Mouse (Mus musculus) large intestine, adult 2 months (tissue): ENCODE measurements at regions not wholly inside any gene's neighbourhood (a gene's known extent, or its start where the extent isn't known, plus 50 kb on each side); places are given as distances from the start of the nearest gene placed in this dataset.

Experiments
- DNase-seq: peaks from one replicate; pipeline ENCODE4 v3.0.0-alpha.2; 2012; ENCODE audit warnings: low read depth, low spot score
- WGBS: fragments of 180-500 bp; shearing (Covaris S2); methylation state at CpG from one replicate; pipeline ENCODE4 v1.1.7; 2018; 5-methylcytosine and 5-hydroxymethylcytosine counted together

DNA sequence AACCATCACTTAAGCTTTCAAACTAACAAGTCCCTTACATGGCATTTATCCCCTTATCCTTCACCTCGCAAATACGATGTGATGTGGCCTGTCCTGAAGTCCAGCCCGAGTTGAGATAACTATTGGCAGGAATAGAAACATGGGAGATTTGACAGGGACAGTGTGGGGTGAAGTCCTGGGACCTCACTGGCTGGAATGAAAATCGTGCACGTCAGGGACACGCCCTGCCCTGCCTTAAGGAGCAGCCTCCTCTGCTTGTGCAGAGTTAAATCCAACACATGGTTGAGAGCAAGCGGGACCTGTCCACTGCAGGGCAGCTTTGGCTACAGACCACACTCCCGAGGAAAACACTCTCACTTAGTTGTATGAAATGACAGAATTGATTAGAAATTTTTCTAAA is 451.1 kb downstream of the Sox2 start:
- WGBS, result 55% methylated on average over 8 of the region's 8 CpGs

DNA sequence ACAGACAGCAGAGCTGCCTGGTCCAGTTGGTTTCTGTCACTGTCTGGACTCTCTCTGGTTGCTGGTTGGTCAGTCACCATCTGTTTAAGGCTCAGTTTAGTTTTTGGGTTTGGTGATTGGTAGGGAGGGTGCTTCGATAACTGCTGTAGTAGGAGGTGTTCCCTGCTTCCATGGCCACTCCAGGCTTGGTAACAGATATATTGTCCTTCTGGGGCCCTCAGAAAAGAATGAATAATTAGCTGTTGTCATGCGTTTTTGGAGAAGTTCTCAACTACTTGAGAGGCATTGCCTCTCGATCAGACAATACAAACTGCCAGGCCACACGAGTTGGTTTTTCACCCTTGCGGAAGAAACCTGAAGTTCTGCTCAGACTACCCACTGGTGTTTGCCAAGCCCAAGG is 451.7 kb downstream of the Sox2 start:
- WGBS, result 86% methylated on average over 5 of the region's 5 CpGs
- DNase-seq, result no peak

More for the DNA sequence above, 451.1 kb downstream of the Sox2 start:
- DNase-seq, result no peak

DNA sequence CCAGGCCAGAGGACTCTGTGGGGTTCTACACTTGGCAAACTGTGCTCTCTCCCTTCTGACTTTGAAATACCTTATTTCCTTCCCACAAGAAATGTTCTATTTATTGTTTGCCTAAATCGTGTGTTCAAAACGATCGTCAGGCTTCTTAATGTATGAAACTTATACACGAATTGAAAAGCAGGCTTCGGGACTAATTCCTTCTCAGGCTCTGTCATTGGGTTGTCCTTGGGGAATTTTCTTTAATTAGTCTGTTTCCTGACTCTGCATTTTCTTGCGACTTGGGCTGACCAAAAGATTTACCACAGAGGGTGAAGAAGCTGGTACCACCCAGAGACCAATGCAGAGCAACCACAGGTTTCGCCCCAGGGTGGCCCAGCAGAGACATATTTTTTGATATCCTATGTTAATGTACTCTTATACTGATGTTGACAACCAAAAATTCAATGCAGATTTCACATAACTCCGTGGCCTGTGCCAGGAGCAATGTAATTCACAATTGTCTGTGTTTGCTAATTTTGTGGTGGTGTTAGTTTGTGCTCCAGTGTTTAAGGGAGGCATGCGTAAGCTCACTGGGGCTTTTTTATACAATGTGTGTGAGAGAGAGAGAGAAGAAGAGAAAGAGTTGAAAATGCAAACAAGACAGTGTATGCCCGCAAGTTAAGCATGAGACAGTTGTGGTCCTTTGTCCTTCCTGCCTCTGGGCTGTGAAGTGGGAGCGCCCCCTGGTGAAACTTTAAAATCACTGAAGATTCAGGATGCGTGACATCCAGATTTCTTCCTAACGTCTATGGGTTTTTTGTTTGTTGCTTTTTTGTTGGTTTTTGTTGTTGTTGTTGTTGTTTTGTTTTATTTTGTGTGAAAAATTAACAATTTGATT is 452.7 kb downstream of the Sox2 start:
- WGBS, result 57% methylated on average over 13 of the region's 13 CpGs
- peak; percentile 19 for DNase-seq

DNA sequence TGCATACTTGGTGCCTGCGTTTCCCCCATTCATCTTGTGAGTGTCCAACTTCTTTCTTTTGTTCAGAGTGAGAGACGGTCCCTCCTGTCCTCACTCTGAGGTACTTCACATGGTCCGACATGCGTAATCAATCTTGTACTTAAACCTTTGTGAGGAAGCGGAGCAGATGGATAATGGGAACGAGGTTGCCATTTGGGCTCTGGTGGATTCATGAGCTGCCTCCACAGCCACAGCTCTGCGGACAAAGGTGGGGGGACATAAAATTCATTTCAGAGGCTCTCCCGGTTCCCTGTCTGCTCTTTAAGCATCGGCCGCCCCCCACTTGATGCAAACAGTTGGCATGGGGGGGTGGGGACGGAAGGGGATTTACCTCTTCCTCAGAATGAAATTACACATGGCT is 454.7 kb downstream of the Sox2 start:
- WGBS, result 86% methylated on average over 11 of the region's 11 CpGs
- no peak for DNase-seq

DNA sequence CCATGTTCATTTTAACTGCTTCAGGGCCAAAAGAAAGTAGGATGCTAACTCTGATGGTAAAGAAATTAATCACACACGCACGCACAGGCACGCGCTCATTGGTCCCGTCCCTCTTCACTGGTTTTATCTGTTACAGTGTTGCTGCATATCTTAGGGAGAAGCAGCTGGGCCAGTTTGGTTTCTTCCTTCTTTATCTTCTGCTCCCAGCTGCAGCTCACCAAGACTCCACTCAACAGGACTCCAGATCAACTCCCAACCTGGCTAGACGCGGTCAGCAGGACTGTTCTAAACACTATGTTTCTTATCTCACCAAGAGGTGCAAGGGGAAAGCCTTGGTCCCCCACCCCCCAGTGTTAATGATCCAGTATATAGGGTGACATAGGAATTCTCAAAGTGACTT is 455.9 kb downstream of the Sox2 start:
- no peak for DNase-seq
- 87% methylated on average over 7 of the region's 7 CpGs for WGBS

DNA sequence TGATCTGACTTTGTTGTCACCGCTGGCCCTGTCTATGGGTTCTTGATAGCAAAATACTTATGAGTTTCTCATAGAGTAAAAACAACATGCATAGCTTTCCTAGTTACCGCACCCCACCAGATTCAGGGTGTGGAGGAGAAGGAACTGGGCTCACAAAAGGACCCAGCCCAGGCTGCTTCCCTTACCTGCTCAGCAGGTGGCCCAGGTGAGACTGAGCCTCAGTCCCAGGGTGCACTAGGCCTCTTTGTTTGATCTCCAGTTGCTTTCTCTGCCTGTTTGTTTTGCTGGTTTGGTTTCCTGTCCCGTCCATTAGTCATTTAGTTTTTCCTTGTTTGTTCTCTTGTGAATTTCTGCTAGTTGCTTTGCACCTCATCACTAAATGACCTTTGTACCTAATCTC is 483.3 kb downstream of the Sox2 start:
- peak; percentile 18 for DNase-seq
- 48% methylated on average over 3 of the region's 3 CpGs for WGBS

DNA sequence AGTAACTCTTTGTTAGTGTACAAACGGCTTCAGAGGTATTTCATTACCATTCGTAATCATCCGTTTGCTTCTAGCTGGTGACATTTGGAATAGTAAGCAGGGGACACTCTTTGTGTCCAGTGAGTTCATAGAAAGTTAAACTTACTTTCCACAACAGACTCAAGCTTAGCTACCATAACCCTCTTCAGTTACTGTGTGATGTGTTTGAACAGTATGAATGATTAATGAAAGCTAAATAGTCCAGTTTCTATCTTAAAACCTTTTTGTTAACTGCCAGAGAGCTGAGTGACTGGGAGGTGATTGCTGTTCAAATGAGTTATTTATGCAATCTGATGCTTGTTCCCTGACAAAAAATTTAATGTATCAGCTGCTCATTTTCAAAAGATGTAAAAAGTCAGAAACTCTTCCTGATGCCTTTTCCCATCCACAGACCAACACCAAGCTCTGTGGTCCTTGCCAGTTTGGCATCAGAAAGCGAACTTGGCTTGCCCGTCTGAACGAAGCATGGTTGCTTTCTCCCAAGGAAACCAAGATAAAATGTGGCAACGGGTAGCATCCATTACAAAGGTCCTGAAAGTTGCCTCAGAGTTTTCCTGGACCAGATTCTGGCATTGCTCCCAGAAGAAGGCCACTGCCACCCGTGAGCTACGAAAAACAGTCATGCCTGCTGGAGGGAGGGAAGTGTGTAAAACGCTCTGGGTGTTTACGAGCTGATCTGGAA is 491.5 kb downstream of the Sox2 start:
- no peak for DNase-seq
- WGBS, result 40% methylated on average over 11 of the region's 11 CpGs

DNA sequence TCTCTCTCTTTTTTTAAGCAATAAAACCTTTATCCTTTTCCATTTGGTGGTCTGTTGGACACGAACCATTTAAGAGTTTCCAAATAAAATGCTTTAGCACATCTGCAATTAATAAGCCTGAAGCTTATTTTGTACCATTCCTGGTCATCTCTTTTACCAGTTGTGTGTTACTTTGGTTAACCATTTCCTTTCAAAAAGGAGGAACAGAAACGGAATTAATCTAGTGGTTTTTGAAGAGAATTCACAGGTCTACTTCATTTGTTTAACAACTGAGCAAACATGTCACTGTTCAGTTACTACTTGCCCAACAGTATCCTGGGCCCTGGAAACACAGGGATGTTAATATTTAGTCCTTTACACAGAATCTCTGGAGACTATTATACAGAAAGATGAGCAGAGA is 492.5 kb downstream of the Sox2 start:
- WGBS, result 63% methylated on average over 2 of the region's 2 CpGs
- no peak for DNase-seq

DNA sequence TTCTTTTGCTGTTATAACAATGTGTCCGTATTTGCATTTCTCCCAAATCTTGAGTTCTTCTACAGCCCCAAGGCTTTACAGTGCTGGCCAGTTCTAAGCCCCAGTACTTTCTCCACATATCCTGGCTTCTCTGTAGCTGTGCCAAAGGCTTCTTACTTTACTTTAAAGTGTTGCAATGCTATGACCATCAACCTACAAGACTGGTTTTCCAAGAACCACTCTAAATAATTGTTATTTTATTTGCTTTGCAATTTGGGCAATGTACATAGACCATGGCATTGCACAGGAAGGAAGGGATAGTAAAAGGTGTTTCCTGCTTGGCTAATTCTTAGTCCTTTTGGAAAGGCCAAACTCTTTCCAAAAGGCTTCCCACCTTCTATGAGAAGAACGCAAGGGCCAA is 495.4 kb downstream of the Sox2 start:
- whole genome bisulfite sequencing, result 91% methylated on average over 2 of the region's 2 CpGs

DNA sequence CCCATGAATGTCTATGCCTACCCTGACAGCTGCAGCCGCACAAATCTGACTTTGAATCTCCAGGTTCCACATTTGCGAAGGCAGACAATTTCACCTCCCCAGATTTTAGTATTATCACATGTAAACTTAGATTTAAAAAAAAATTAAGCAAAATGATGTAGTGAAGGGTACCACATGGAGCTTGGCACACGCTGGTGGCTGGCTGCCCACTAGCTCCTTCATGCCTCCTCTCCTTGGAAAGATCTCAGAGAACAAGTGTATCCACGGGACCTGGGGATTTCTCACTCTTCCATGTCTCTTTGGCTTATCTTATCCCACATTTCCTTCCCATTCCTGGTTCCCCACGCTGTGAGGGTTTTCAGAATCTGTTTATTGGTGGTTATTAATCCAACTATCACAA is 496.5 kb downstream of the Sox2 start:
- no peak for DNase-seq
- WGBS, result 87% methylated on average over 5 of the region's 5 CpGs

More for the DNA sequence above, 495.4 kb downstream of the Sox2 start:
- DNase-seq, result no peak

DNA sequence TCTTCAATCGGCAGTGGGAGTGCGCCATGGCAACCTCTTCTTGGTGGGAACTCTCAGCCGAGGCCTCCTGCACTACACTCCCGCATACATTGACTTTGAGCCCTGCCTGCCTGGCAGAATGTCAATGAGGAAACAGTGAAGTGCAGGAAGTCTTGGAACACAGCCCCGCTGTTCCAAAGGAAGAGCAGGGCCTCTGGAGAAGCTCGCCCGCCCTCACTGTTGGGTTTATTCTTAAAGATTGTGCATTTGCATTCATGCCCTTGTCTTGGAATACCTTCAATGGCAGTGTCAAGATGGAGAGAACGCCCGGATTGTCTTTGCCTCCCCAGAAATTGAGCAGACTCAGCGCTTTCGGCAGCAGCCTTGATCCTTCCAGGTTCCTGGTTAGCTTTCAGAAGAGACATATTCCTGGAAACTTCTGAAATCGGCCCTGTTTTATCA is 499.1 kb downstream of the Sox2 start:
- peak; percentile 37 for DNase-seq
- 18% methylated on average over 12 of the region's 12 CpGs for WGBS

DNA sequence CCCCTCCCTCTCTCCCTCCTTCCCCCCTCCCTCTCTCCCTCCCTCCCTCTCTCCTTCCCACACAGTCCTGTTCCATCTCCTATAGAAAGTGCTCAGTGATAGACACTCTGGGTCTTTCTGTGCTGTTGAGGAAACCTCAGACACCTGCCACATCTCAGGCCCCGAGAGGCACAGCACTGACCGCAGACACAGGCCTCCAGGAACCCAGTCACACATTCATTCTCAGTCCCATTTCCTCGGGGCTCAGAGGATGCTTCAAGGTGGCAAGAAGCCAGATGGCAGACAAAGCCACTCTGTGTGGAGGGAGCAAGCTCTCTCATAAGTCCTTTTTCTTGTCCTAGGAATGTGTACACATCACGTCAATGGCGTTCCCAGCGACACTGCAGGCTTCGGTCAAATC is 502.0 kb downstream of the Sox2 start:
- DNase-seq, result no peak
- WGBS, result 73% methylated on average over 7 of the region's 7 CpGs

DNA sequence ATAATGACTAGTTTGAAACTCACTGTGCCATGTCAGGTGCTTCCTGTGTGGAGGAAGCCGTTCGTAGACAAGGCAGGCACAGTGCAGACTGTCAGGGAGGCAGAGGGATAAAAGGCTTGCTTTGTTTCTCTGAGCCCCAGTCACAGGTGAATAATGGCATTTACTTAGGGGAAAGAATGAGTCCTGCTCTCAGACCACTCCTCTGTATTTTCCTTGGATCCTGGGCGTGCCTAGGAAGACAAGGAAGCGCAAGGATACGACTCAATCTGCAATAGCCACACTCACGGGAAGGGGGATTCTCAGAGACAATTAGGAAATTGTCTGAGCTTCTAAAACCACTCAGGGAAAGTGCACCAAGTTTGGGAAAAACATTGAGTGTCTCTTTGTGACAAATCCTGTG is 504.1 kb downstream of the Sox2 start:
- 67% methylated on average over 6 of the region's 6 CpGs for WGBS

DNA sequence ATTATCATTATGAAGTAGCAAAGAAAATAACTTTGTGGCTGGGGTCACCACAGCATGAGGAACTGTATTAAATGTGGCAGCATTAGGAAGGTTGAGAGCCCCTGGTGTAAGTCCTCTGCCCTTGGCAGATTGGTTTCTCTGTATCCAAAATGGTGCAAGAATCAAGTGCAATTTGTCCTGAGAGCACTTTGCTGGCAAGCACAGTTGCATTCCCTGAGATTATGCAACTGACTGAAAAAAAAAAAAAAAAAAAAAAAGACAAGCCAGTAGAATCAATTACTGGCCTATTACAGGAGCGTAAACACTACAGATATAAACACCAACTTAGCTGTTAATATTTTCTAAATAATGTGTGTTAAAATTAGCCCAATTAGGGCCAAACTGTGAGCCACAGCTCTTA is 518.5 kb downstream of the Sox2 start:
- 87% methylated on average over 1 of the region's 1 CpGs for WGBS
- no peak for DNase-seq

More for the DNA sequence above, 504.1 kb downstream of the Sox2 start:
- DNase-seq, result no peak

DNA sequence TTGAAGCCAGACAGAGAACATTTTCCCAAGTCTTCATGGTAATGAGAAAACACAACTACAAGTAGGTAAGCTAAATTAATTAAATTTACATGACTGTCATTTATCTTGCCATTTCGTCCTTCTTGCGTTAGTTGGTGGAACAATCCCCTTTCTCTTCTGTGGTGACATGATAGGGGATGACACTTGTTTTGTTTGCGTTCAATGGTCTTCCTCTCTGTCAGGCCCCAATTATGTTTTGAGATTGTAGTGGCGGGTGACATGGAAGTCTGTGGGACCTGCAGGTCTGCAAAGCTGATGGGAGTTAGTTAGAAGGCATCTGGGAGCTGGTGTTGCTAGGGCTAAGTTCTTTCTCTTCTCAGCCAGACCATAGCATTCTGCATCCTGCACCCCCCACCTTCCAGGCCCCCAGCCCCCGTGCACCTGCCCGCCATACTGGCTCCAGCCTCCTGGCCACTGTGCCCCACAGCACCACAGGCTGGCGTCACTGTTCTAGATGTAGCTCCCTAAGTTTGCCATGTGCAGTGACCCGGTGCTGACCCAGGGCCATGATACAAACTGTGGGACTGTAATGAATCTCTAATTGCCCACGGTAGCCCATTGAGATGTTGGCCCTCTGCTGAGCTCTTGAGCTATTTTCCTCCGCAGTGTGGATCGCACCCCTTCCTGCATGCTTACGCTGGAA is 528.7 kb downstream of the Sox2 start:
- WGBS, result 93% methylated on average over 12 of the region's 12 CpGs
- DNase-seq, result no peak

DNA sequence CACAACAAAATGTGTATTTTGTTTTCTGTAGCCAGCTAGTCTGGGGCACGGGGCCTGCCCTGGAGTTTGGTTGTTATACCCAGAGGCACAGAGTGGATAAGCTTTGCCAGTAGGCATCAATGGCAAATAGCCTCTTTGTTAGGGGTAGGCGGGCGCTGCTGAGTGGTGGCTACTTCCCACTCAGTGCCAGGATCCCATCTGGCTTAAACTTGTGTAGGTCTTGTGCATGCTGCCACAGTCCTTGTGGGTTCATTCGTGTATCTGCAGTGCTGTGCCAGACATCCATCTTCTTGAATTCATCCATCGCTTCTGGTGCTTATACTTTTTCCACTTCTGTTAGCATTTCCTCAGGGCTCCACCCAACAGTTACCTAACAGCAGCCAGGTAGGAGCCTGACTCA is 545.4 kb upstream of the Atp11b start:
- DNase-seq, result no peak
- WGBS, result 86% methylated on average over 5 of the region's 5 CpGs

DNA sequence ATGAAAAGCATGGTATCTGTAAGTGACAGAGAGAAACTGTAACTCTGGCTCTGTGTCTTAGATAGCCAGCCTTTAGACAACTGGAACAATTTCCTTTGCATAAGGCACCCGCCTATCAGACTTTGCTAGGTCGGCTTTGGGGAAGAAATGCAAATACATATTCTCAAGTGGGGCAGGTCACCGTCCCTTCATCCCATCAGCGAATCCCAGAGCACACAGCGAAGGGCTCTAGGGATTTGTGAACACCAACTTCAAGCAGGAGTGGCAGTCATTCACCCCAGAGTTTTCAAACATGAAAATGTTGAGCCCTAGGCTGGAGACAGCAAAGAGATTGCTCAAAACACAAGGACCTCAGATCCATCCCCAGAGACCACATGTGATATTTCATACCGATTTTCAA is 534.5 kb upstream of the Atp11b start:
- 83% methylated on average over 6 of the region's 6 CpGs for WGBS

DNA sequence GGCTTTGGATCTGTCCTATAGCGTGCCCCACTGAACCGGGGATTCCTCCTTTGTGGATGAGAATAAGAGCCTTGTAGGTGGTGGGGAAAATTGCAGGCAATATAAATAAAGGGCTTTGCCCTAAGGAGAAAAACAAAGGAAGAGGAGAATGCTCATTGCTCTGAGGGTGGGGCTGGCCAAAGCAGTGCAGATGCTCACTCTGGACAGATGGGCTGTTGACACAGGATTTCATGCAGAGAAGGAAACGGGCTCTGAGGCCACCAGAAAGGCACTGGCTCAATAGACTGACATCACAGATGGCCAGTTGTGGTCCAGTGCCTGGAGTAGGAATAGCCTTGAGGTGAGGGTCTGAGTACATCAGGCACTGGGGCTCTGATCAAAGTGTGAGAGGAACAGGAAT is 532.7 kb upstream of the Atp11b start:
- WGBS, result 44% methylated on average over 3 of the region's 3 CpGs
- no peak for DNase-seq

More for the DNA sequence above, 534.5 kb upstream of the Atp11b start:
- DNase-seq, result no peak

DNA sequence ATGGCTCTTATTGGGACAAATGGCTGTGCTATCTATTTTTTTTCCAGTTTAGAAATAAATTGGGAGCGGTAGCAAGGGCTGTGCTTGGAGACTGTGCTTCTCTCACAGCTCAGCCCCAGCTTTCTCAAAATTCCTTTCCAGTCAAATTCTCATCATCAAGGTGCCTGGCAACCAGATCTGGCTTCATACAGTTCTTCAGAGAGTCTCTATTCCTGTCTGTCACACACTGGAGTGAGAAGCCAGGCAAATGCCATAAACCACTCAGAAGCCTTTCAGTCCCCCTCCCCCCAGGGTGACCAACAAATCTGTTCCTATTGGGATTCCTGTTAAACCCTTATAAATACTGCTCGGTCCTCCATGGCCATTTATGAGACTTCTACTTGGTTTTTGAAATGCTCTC is 531.7 kb upstream of the Atp11b start:
- WGBS, result 38% methylated on average over 2 of the region's 2 CpGs
- DNase-seq, result no peak

DNA sequence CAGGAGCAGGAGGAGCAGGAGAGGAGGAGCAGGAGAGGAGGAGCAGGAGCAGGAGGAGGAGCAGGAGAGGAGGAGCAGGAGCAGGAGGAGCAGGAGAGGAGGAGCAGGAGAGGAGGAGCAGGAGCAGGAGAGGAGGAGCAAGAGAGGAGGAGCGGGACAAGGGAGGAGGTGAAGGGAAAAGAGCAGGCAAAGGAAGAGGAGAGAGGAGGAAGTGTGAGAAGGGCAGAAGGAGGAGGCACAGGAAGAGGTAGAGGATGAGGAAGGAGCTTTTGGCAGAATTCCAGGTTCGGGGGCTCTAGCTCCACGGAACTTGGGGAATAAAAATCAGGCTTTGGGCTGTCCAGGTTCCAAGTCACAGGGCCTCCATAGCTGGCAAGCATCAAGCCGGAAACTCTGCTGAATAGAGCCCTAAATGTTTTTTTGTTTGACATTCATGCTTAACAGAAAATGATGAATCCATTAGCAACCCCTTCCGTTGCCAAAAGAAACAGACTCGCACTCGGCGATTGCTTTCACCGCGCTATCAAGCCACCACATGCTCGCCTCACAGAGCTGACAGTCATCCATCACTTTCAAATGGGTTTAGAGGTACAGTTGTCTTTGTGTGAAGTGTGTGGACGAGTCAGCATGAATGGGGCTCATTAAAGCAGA is 528.7 kb upstream of the Atp11b start:
- DNase-seq, result no peak
- WGBS, result 29% methylated on average over 12 of the region's 12 CpGs
